Mouse (Mus musculus): ENCODE results near the gene Dennd2a.
"Not testable (repeated sequence)": the region's sequence is repeated elsewhere in the genome, so short reads cannot be mapped to it uniquely, and the experiment has no call there.

Dennd2a gene

GRCm38 (mm10) chr6:39419851-39420721, 137.6 kb downstream of the Dennd2a start, which contains the start of gene Mkrn1:
TSS of gene Mkrn1 (minus strand) at chr6:39420462.
- peak; percentile 74 for DNase-seq (ENCODE audit: low spot score)

GRCm38 (mm10) chr6:39419386-39419850, 138.2 kb downstream of the Dennd2a start:
- DNase-seq (ENCODE audit: low spot score): no peak

- DNase-seq (ENCODE audit: low spot score): not testable (repeated sequence)
Measured at GRCm38 (mm10) chr6:39416654-39417053, 141.0 kb downstream of the Dennd2a start.

GRCm38 (mm10) chr6:39415762-39416161, 141.9 kb downstream of the Dennd2a start:
- DNase-seq (ENCODE audit: low spot score): peak; percentile 73

GRCm38 (mm10) chr6:39414106-39414505, 143.6 kb downstream of the Dennd2a start:
- no peak for DNase-seq (ENCODE audit: low spot score)
